Mouse (Mus musculus) embryonic facial prominence, embryonic 14.5 days (tissue): ENCODE results near the gene Vmn1r218. TPM values are rescaled to one million over a fixed set of nuclear protein-coding genes. Genes with fewer than 3 reads are reported as not detected.

Experiments used
- ATAC-seq: fragments of 200-750 bp; cut with Nextera tagmentation; 2 replicates; pipeline ENCODE4 v1.8.0; 2017; ENCODE audit warnings: low read depth, moderate number of reproducible peaks, moderate TSS enrichment
- DNase-seq: peaks from one replicate; pipeline ENCODE4 v3.0.0-alpha.2; 2015; ENCODE audit warnings: low spot score
- H3K27ac ChIP-seq: fragments of 300-500 bp; sonication (generic); replicated peaks from 2 replicates; pipeline ENCODE4 v1.5.1; 2014; ENCODE audit warnings: low read depth, mild to moderate bottlenecking, low read length, moderate library complexity
- H3K27me3 ChIP-seq: fragments of 300-500 bp; sonication (generic); replicated peaks from 2 replicates; pipeline ENCODE4 v1.6.1; 2014; ENCODE audit warnings: low read length; ENCODE audit not compliant: control insufficient read depth, insufficient read depth
- H3K36me3 ChIP-seq: fragments of 300-500 bp; sonication (generic); 2 replicates; pipeline ENCODE4 v1.6.1; 2014; ENCODE audit warnings: low read length, mixed read lengths; ENCODE audit not compliant: control insufficient read depth, insufficient read depth
- H3K4me1 ChIP-seq: fragments of 300-500 bp; sonication (generic); 2 replicates; pipeline ENCODE4 v1.6.1; 2014; ENCODE audit warnings: antibody characterized with exemption, low read length; ENCODE audit not compliant: control insufficient read depth, insufficient read depth
- H3K4me2 ChIP-seq: fragments of 300-500 bp; sonication (generic); 2 replicates; pipeline ENCODE4 v1.6.1; 2014; ENCODE audit warnings: low read depth, mild to moderate bottlenecking, low read length, moderate library complexity, mixed read lengths
- H3K4me3 ChIP-seq: fragments of 300-500 bp; sonication (generic); 2 replicates; pipeline ENCODE4 v1.5.1; 2014; ENCODE audit warnings: low read depth, mild to moderate bottlenecking, low read length
- H3K9ac ChIP-seq: fragments of 300-500 bp; sonication (generic); 2 replicates; pipeline ENCODE4 v1.6.1; 2014; ENCODE audit warnings: low read depth, mild to moderate bottlenecking, low read length, moderate library complexity, mixed read lengths
- H3K9me3 ChIP-seq: fragments of 300-500 bp; sonication (generic); 2 replicates; pipeline ENCODE4 v1.6.1; 2016; ENCODE audit warnings: low read length; ENCODE audit not compliant: control insufficient read depth
- WGBS: fragments of 180-500 bp; shearing (Covaris S2); extraction: QIAGEN DNeasy Blood & Tissue Kit; methylation state at CpG from one replicate; pipeline ENCODE4 v1.1.7; 2014; 5-methylcytosine and 5-hydroxymethylcytosine counted together
- polyA plus RNA-seq: library from polyadenylated mRNA; unstranded; fragments of >200 nt; fragmentation: Nextera tagmentation; extraction: Ambion mirVana; gene quantifications from 2 replicates; pipeline ENCODE4 v1.2.1, GENCODE M21; 2014

Gene Vmn1r218
- polyA plus RNA-seq, 1 experiment from 2014 or later = not detected

DNA sequence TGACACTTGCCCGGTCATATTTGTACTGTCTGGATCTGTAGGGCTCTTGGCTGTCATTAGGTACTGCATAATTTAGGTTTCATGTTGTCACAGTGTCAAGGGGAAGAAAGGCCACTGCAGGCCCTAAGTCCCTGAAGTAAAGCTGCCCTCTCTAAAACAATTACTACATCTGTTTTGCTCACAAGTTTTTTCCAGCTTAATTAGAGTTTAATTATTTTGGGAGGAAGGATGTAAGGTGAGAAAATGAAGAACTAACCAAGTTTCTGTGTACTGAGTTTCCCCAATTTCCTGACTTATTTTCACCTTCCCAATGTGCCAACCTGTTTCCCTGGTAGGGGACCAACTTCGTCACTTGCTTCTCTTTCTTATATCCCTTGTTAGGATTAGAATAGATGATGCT, 54.9 kb downstream of the Vmn1r218 start, which contains the start of gene Vmn1r220:
Vmn1r220 (minus strand) TSS at position 101 of the 400 bp plus-strand sequence.
- Histone ChIP-seq H3K4me3 (no peak within 1 kb of the TSS), H3K4me1 (no peaks in the 10 kb centered on the region), H3K27ac (no peak within 1 kb of the TSS), H3K4me2 (no peak within 1 kb of the TSS), H3K36me3 (no peaks in the 10 kb centered on the region), H3K9me3 (no peaks in the 10 kb centered on the region), H3K9ac (no peak within 1 kb of the TSS), H3K27me3 (no peaks in the 10 kb centered on the region)
- DNase-seq (no peak), ATAC-seq (no peak)
- 85% methylated on average over 2 of the region's 2 CpGs for WGBS

Other genes with a start within 250 kb of the Vmn1r218 start
- gene Vmn1r212, start 248.9 kb upstream of the Vmn1r218 start, polyA plus RNA-seq = not detected in 2 replicates
- gene Vmn1r213, start 125.5 kb upstream of the Vmn1r218 start, polyA plus RNA-seq = not detected in 2 replicates
- not detected in 2 replicates for gene Vmn1r214, start 102.7 kb upstream of the Vmn1r218 start, polyA plus RNA-seq
- gene Vmn1r215, start 65.1 kb upstream of the Vmn1r218 start, polyA plus RNA-seq = not detected in 2 replicates
- not detected in 2 replicates for gene Vmn1r217, start 14.9 kb upstream of the Vmn1r218 start, polyA plus RNA-seq
- 0.07 TPM in 1 of 2 replicates, not detected in the other for gene Vmn1r219, start 26.2 kb downstream of the Vmn1r218 start, polyA plus RNA-seq
- not detected in 2 replicates for gene Vmn1r220, start 54.8 kb downstream of the Vmn1r218 start, polyA plus RNA-seq
- not detected in 2 replicates for gene Vmn1r221, start 81.0 kb downstream of the Vmn1r218 start, polyA plus RNA-seq
- gene Vmn1r222, start 102.8 kb downstream of the Vmn1r218 start, polyA plus RNA-seq = not detected in 2 replicates
- gene Vmn1r223, start 114.0 kb downstream of the Vmn1r218 start, polyA plus RNA-seq = not detected in 2 replicates
- gene Zfp322a, start 236.1 kb downstream of the Vmn1r218 start, polyA plus RNA-seq = 40.2 and 44.9 TPM in 2 replicates